Mouse (Mus musculus): ENCODE data around the gene Nfib. TPM values are rescaled to one million over a fixed set of nuclear protein-coding genes. Genes with fewer than 3 reads are reported as not detected.

Nfib gene
- polyA plus RNA-seq, 1 experiment = 7.7 TPM

- Histone ChIP-seq H3K79me2 (ENCODE audit: control insufficient read depth, insufficient read depth) (peaks cover 4% of the 10 kb centered on the region), H3K36me3 (ENCODE audit: control insufficient read depth, insufficient read depth) (no peaks in the 10 kb centered on the region), H3K4me2 (ENCODE audit: low read depth) (no peak overlapping the region), H3K4me3 (no peak overlapping the region), H3ac (ENCODE audit: control insufficient read depth, insufficient read length) (no peak overlapping the region), H3K27me3 (ENCODE audit: control insufficient read depth, insufficient read depth, insufficient read length) (no peaks in the 10 kb centered on the region)
- no peak for TF ChIP-seq POLR2A (IDR thresholded peaks at IDR 0.05; ENCODE audit: insufficient read length, low read depth)
- TF ChIP-seq USF1 (IDR thresholded peaks at IDR 0.05; ENCODE audit: low read depth) = no peak
- no peak for TF ChIP-seq SRF (IDR thresholded peaks at IDR 0.05; ENCODE audit: control insufficient read depth, insufficient read length, low read depth)
- no peak for TF ChIP-seq TCF3 (IDR thresholded peaks at IDR 0.05; ENCODE audit: insufficient read length, low read depth)
- no peak for TF ChIP-seq E2F4 (IDR thresholded peaks at IDR 0.05; ENCODE audit: insufficient read depth)
- TF ChIP-seq MYOG (IDR thresholded peaks at IDR 0.05; ENCODE audit: control insufficient read depth in 1 of 3, insufficient read depth in 1 of 3, insufficient read length in 2 of 3, low read depth in 2 of 3) = no peak
- TF ChIP-seq MYOD1 (IDR thresholded peaks at IDR 0.05; ENCODE audit: control insufficient read depth in 1 of 3, insufficient read length in 2 of 3, low read depth in 2 of 3) = no peak
- TF ChIP-seq CEBPB (IDR thresholded peaks at IDR 0.05; ENCODE audit: insufficient read depth, poor library complexity, severe bottlenecking) = no peak
- no peak for TF ChIP-seq REST (IDR thresholded peaks at IDR 0.05; ENCODE audit: insufficient read depth, insufficient read length)
- no peak for TF ChIP-seq TCF12 (IDR thresholded peaks at IDR 0.05; ENCODE audit: insufficient read depth, poor library complexity, severe bottlenecking)
- TF ChIP-seq MAX (IDR thresholded peaks at IDR 0.05; ENCODE audit: low read depth) = no peak
These were observed 321.4 kb downstream of the Nfib start for GRCm38 (mm10) chr4:82383991-82384731.

GRCm38 (mm10) chr4:82383346-82383745 lies 322.2 kb downstream of the Nfib start:
- Histone ChIP-seq H3ac (ENCODE audit: control insufficient read depth, insufficient read length) (no peak overlapping the region), H3K27me3 (ENCODE audit: control insufficient read depth, insufficient read depth, insufficient read length) (no peaks in the 10 kb centered on the region), H3K79me2 (ENCODE audit: control insufficient read depth, insufficient read depth) (peaks cover 4% of the 10 kb centered on the region), H3K36me3 (ENCODE audit: control insufficient read depth, insufficient read depth) (no peaks in the 10 kb centered on the region), H3K4me3 (no peak overlapping the region), H3K4me2 (ENCODE audit: low read depth) (no peak overlapping the region)
- TF ChIP-seq E2F4 (IDR thresholded peaks at IDR 0.05; ENCODE audit: insufficient read depth) (no peak), REST (IDR thresholded peaks at IDR 0.05; ENCODE audit: insufficient read depth, insufficient read length) (no peak), MYOD1 (IDR thresholded peaks at IDR 0.05; ENCODE audit: control insufficient read depth in 1 of 3, insufficient read length in 2 of 3, low read depth in 2 of 3) (no peak)

- TF ChIP-seq REST (IDR thresholded peaks at IDR 0.05; ENCODE audit: insufficient read depth, insufficient read length) = no peak
- H3K36me3 ChIP-seq (ENCODE audit: control insufficient read depth, insufficient read depth) = no peaks in the 10 kb centered on the region
- H3K79me2 ChIP-seq (ENCODE audit: control insufficient read depth, insufficient read depth) = no peaks in the 10 kb centered on the region
- H3K4me2 ChIP-seq (ENCODE audit: low read depth) = no peak overlapping the region
- no peak overlapping the region for H3K4me3 ChIP-seq
- no peak overlapping the region for H3ac ChIP-seq (ENCODE audit: control insufficient read depth, insufficient read length)
- no peaks in the 10 kb centered on the region for H3K27me3 ChIP-seq (ENCODE audit: control insufficient read depth, insufficient read depth, insufficient read length)
These were observed 323.8 kb downstream of the Nfib start for GRCm38 (mm10) chr4:82381786-82382185.

GRCm38 (mm10) chr4:82380578-82380977 lies 325.0 kb downstream of the Nfib start:
- Histone ChIP-seq H3K79me2 (ENCODE audit: control insufficient read depth, insufficient read depth) (no peaks in the 10 kb centered on the region), H3K36me3 (ENCODE audit: control insufficient read depth, insufficient read depth) (no peaks in the 10 kb centered on the region), H3K4me2 (ENCODE audit: low read depth) (no peak overlapping the region), H3K4me3 (no peak overlapping the region), H3ac (ENCODE audit: control insufficient read depth, insufficient read length) (no peak overlapping the region), H3K27me3 (ENCODE audit: control insufficient read depth, insufficient read depth, insufficient read length) (no peaks in the 10 kb centered on the region)
- TF ChIP-seq MYOD1 (IDR thresholded peaks at IDR 0.05; ENCODE audit: control insufficient read depth in 1 of 3, insufficient read length in 2 of 3, low read depth in 2 of 3) (no peak), SRF (IDR thresholded peaks at IDR 0.05; ENCODE audit: control insufficient read depth, insufficient read length, low read depth) (no peak), TCF12 (IDR thresholded peaks at IDR 0.05; ENCODE audit: insufficient read depth, poor library complexity, severe bottlenecking) (no peak), POLR2A (IDR thresholded peaks at IDR 0.05; ENCODE audit: insufficient read length, low read depth) (no peak), REST (IDR thresholded peaks at IDR 0.05; ENCODE audit: insufficient read depth, insufficient read length) (no peak), MAX (IDR thresholded peaks at IDR 0.05; ENCODE audit: low read depth) (no peak), MYOG (IDR thresholded peaks at IDR 0.05; ENCODE audit: control insufficient read depth in 1 of 3, insufficient read depth in 1 of 3, insufficient read length in 2 of 3, low read depth in 2 of 3) (no peak), TCF3 (IDR thresholded peaks at IDR 0.05; ENCODE audit: insufficient read length, low read depth) (no peak), E2F4 (IDR thresholded peaks at IDR 0.05; ENCODE audit: insufficient read depth) (no peak), POLR2AphosphoS2 (IDR thresholded peaks at IDR 0.05; ENCODE audit: insufficient read length, low read depth) (no peak)

- no peaks in the 10 kb centered on the region for H3K27me3 ChIP-seq (ENCODE audit: control insufficient read depth, insufficient read depth, insufficient read length)
- H3K4me3 ChIP-seq = no peak overlapping the region
- no peak overlapping the region for H3K4me2 ChIP-seq (ENCODE audit: low read depth)
- H3K36me3 ChIP-seq (ENCODE audit: control insufficient read depth, insufficient read depth) = no peaks in the 10 kb centered on the region
- no peak for TF ChIP-seq E2F4 (IDR thresholded peaks at IDR 0.05; ENCODE audit: insufficient read depth)
- no peak for TF ChIP-seq MYOD1 (IDR thresholded peaks at IDR 0.05; ENCODE audit: control insufficient read depth in 1 of 3, insufficient read length in 2 of 3, low read depth in 2 of 3)
- no peak for TF ChIP-seq SRF (IDR thresholded peaks at IDR 0.05; ENCODE audit: control insufficient read depth, insufficient read length, low read depth)
- no peak for TF ChIP-seq TCF3 (IDR thresholded peaks at IDR 0.05; ENCODE audit: insufficient read length, low read depth)
- no peak for TF ChIP-seq CEBPB (IDR thresholded peaks at IDR 0.05; ENCODE audit: insufficient read depth, poor library complexity, severe bottlenecking)
- TF ChIP-seq POLR2AphosphoS2 (IDR thresholded peaks at IDR 0.05; ENCODE audit: insufficient read length, low read depth) = no peak
- TF ChIP-seq POLR2A (IDR thresholded peaks at IDR 0.05; ENCODE audit: insufficient read length, low read depth) = no peak
- no peaks in the 10 kb centered on the region for H3K79me2 ChIP-seq (ENCODE audit: control insufficient read depth, insufficient read depth)
- H3ac ChIP-seq (ENCODE audit: control insufficient read depth, insufficient read length) = no peak overlapping the region
These were observed 327.5 kb downstream of the Nfib start for GRCm38 (mm10) chr4:82378050-82378449.

Data from myocyte (in vitro differentiated cells).